Mouse (Mus musculus) T-cell, adult 2 months (primary cell): ENCODE measurements around the gene Hmga2.

Source experiments
- DNase-seq: peaks from one replicate; pipeline ENCODE4 v3.0.0; 2022; ENCODE audit warnings: low spot score

Hmga2 gene

DNA sequence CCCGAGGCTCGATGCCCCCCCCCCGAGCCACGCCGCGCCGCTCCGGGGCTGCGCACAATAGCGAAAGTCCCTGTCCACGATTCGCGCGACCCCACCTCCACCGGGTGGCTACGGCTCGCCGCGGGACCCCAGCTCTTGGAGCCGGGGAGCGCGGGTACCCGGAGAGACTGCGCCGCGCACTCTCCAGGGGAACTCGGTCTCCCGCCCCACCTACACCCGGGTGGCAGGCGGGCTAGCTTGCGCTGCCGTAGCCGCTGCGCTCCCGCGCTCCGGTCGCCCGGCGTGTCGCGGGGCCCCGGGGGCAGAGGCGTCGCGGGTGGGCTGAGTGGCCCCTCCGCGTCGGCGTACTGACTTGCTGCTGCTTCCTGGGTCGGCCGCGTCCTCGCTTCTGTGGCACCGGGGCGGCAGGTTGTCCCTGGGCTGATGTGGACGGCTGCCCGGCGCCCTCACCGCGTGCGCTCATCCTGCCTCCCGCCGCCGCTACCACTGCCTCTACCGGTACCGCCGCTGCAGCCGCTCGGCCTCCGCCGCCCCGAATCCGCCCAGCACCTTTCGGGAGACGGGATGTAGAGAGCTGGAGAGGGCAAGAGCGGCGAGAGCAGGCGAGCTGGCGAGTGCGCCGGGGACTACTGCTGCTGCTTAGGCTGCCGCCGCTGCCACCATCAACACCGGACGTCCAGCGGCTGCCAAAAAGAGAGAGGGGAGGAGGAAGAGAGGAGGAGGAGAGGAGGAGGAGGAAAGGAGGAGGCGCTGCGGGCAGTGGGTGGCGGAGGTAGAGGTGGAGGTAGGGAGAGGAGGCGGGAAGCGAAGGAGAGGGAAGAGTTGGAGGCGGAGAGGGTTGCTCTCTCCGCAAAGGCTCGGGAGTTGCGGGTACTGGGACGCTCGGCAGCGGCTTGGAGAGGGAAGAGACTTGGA is at the start of gene Hmga2:
Gene Hmga2, minus strand, starts transcription at position 869 of the 915 bp plus-strand sequence.
- no peak for DNase-seq

GRCm38 (mm10) chr10:120522959-120523358 is 46.7 kb upstream of the Hmga2 start:
- DNase-seq, result no peak

- no peak for DNase-seq
Measured at GRCm38 (mm10) chr10:120521912-120522575, 45.8 kb upstream of the Hmga2 start.

GRCm38 (mm10) chr10:120516311-120516710 is 40.0 kb upstream of the Hmga2 start:
- DNase-seq, result no peak

DNA sequence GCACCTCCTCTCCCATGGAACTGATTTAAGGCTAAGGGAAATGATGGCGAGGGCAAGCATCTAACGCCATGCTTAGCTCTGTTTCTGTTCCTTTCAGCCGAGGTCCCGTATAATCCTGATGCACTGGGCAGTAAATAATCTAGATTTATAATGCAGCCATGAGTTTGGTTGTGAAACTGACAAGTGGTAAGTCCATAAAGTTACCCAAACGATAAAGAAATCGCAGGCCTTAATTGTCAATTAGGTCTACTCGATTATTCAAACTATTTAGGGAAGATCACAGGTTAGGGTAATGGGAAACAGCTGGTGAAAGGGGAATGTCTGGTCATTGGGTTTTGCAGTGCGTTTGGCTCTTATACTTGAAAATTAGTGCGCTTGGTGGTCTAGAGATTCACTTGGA is 37.5 kb upstream of the Hmga2 start:
- DNase-seq, result no peak

DNA sequence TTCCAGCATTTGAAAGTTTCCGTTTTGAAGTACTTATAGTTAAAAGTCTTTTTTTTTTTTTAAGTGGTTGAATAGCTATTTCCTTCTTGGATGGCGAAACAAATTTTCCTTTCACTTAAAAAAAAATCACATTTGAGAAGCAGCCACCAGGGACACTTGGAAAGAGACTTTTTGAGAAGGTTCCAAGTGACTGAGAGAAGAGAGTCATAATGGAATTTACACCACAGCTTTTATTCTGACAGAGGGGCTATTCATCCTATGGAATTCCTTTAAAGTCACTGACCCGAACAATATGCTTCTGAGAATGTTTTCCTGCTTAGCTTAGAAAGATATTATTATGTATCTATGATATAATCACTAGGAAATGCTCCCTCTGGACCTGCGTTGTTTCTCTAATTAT is 36.7 kb upstream of the Hmga2 start:
- no peak for DNase-seq

DNA sequence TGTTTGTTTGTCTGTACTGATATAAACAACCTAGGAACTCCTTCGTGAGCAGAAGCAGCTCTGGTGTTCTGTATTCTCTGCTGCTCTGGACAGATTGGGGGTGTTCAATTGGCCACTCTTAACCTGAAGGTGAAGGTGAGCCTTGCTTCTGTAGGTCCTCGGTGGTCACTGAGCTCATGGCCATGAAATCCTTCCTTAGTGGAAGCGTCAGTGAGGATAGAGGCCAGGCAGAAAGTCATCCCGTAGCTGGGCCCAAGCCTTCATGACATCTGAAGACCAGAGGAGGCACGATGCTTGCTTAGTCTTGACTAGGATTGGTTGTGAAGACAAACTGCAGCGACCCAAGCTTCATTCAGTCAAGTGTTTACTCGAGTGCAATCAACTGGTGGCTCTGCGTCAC is 35.9 kb upstream of the Hmga2 start:
- DNase-seq, result no peak

- no peak for DNase-seq
Measured at GRCm38 (mm10) chr10:120503959-120504358, 27.7 kb upstream of the Hmga2 start.

DNA sequence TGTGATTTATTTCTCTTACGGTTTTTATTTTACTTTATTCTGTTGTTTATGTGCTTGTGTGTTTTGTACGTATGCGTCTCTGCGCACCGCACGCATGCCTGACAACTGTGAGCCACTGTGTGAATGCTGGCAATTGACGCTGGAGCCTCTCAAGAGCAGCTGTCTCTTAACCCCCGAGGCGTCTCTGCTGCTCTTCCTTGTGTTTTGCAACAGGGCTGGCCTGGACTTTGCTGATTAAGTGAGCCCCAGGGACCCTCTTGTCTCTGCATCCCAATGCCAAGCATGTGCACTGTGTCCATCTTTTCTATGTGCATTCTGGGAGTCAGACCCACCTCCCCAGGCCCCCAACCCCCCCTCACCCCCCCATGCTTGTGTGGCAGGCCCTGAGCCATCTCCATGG is 24.5 kb upstream of the Hmga2 start:
- no peak for DNase-seq

DNA sequence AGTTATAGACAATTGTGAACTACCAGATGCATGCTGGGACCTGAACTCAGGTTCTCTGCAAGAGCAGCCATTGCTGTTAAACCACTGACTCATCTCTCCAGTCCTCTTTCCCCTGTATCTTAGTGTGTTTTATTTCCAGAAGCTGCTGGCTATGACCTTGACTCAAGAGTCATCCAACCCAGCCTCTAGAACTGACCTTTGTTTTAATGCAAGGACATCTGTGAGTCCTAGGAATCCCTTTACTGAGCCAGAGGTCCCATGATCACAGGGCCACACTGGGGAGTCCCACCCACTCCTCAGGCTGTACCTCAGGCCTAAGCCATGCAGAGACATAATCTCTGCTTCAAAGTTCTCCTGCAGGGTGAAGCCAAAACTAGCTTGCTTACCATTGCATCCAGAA is 21.8 kb upstream of the Hmga2 start:
- DNase-seq, result no peak

GRCm38 (mm10) chr10:120494653-120495052 is 18.4 kb upstream of the Hmga2 start:
- no peak for DNase-seq

GRCm38 (mm10) chr10:120491477-120491876 is 15.2 kb upstream of the Hmga2 start:
- no peak for DNase-seq

DNA sequence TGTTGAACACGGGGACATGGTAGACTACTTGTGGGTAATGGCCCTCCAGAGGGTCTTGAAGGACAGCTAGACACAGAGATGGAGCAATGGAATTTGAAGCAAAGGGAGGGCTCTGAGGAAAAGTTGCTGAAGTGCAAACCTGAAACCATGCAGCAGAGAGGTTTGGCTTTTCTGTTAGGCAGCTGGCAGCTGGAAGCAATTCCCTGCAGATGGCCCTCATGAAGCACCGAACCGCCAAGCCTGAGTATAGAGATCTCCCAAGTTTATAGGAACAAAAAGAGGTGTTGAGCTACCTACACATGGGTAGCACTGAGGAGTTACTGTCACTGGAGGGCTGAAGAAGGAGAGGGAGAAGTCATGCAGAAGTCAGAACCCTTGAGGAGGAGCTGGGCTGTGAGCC is 13.3 kb upstream of the Hmga2 start:
- no peak for DNase-seq

GRCm38 (mm10) chr10:120488526-120488925 is 12.3 kb upstream of the Hmga2 start:
- DNase-seq, result no peak

GRCm38 (mm10) chr10:120487881-120488280 is 11.6 kb upstream of the Hmga2 start:
- no peak for DNase-seq

DNA sequence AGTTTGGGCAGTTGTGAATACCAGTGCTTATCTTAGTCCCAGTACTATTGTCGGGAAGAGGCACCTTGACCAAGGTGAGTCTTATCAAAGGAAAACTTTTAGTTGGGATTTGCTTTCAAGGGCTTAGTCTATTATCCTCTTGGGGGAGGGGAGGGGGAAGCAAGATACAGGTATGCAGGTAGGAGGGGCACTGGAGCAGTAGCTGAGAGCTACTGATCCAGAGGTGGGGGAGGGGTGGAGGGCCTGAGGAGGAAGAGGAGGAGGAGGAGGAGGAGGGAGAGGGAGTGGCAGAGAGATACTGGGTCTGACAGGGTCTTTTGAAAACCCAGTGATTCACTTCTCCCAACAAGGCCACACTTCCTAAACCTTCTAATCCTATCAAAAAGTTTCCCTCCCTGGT is 9.2 kb upstream of the Hmga2 start:
- DNase-seq, result no peak

DNA sequence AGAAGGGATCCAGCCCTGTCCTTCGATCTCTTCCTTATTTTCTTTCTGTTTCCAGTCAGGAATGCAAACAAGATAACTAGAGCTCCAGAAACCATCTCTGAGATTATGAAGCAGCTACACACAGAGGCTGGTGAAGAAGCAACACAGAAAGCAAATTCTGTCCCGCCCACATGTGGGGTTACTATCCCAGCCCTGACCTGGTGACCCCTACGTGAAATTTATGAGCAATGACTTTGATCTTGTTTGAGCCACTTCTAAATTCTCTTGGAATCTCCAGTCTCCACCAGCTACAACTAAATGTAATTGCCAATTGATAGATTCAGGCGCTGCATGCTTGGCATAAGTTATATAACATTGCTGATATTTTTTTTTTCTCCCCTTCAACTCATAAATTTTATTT is 7.9 kb upstream of the Hmga2 start:
- no peak for DNase-seq

GRCm38 (mm10) chr10:120478164-120478563 is 1.9 kb upstream of the Hmga2 start:
- DNase-seq, result no peak

GRCm38 (mm10) chr10:120477501-120477900 is 1.2 kb upstream of the Hmga2 start:
- no peak for DNase-seq

DNA sequence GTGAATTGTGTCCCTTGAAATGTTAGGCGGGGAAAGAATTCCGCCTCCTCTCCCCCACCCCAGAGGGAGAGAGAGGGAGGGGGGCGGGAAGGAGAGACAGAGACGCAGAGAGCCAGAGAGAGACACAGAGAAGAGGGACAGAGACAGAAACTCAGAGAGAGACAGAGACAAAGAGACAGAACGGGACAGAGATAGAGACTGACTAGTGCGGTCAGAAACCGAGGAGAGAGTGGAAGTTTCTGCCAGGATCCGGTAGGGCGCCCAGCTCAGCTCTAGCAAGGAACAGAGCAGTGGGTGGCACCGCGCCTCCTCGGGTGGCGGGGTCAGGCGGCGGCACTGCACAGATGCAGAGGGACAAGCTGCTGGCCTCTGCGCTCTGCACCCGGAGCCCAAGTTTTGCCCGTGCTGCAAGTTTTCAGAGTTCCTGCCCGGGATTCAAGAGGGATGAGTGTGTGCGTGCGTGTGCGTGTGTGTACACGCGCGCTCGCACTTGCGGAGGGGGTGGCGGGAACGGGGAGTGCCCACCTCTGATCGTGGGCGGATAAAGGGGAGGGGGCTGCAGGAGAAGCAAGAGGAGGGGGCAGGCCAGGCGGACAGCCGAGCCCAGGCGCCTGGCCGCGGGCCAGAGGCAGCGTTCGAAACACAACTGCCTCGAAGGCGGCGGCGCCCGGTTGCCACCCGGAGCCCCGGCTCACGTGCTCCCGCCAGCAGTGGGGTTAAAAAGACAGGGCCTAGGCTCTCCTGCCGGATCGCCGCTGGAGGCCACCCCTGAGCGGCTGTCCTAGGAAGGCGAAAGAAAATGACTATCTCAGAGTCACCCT is 457 bp upstream of the Hmga2 start:
- no peak for DNase-seq

- DNase-seq, result no peak
Measured at GRCm38 (mm10) chr10:120475041-120475541, 1.2 kb downstream of the Hmga2 start.

- no peak for DNase-seq
Measured at GRCm38 (mm10) chr10:120474301-120474700, 2.0 kb downstream of the Hmga2 start.
